ENCODE assay signal across 10 mouse cellular contexts in the genomic region with DNA sequence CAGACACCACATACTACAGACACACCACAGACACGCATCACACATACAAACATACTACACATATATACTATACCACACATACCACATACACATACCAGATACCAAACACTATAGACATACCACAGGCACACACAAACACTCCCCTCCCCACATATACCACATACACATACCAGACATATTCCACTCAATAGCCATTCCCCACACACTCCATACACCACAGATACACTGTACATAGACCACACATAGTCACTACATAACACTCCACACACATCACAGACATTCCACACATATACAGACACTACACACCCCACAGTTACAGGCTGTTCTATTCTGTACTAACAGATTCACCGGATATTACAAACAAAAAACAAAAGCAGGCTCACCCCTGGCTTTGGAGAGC. TPM values are rescaled to one million over a fixed set of nuclear protein-coding genes. Genes with fewer than 3 reads are reported as not detected.
DNase-seq lines count a peak whose midpoint lies in the region; ATAC-seq and TF ChIP-seq lines count a peak whose summit lies in the region.
"Had no signal": no experiment of that assay in that cellular context is flagged by ENCODE, and none has a peak within 500 bp of the region (broad histone marks: within the 10 kb centered on the region; RNA-seq: fewer than 3 reads in every experiment).

No protein-coding gene starts in this region.

- peak overlapping the region; percentile 67 for H3K4me2 ChIP-seq in heart, embryonic 12.5 days
- H3K4me2 ChIP-seq in heart, postnatal 0 days (ENCODE audit: low read depth, low read length): peak overlapping the region; percentile 77
- H3K4me2 ChIP-seq in midbrain, embryonic 12.5 days (replicated peaks): peak overlapping the region; percentile 49

- H3K27me3 ChIP-seq in heart, embryonic 12.5 days (replicated peaks): no peaks in the 10 kb centered on the region
- no peaks in the 10 kb centered on the region for H3K27me3 ChIP-seq in heart, postnatal 0 days (ENCODE audit: control insufficient read depth, insufficient read depth, low read length)
- H3K27me3 ChIP-seq in midbrain, embryonic 12.5 days: no peaks in the 10 kb centered on the region

- no peak for TF ChIP-seq CTCF in brain, embryonic 14.5 days (IDR thresholded peaks at IDR 0.05; ENCODE audit: borderline replicate concordance, extremely low read depth, insufficient read depth, insufficient read length)
- no peak for TF ChIP-seq CTCF in heart, postnatal 0 days (IDR thresholded peaks at IDR 0.05; ENCODE audit: low read depth)

- TF ChIP-seq EP300 in heart, postnatal 0 days (IDR thresholded peaks at IDR 0.05; ENCODE audit: low read depth): no peak

- H3K27ac ChIP-seq in heart, embryonic 12.5 days (ENCODE audit: poor library complexity, severe bottlenecking): peak overlapping the region; percentile 50
- H3K27ac ChIP-seq in heart, postnatal 0 days (ENCODE audit: low read depth): peak overlapping the region; percentile 62
- H3K27ac ChIP-seq in midbrain, embryonic 12.5 days (replicated peaks): no peak overlapping the region

- DNase-seq in heart, adult 8-10 months (ENCODE audit: low spot score): no peak
- peak; percentile 7 for DNase-seq in brain, embryonic 14.5 days (ENCODE audit: low read depth)
- DNase-seq in heart, postnatal 0 days (ENCODE audit: low spot score): no peak
- no peak for DNase-seq in cerebellum, postnatal 36 days
- DNase-seq in gastrocnemius, postnatal 36 days: no peak
- DNase-seq in cerebellum, adult 11 months: no peak
- DNase-seq: kidney, postnatal 4 days had no signal

- no peak for TF ChIP-seq POLR2A in brain, embryonic 14.5 days (IDR thresholded peaks at IDR 0.05; ENCODE audit: borderline replicate concordance, extremely low read depth, insufficient read depth, insufficient read length, poor library complexity, severe bottlenecking)

- WGBS in heart, embryonic 12.5 days: 64% methylated on average over 2 of the region's 2 CpGs
- 31% methylated on average over 2 of the region's 2 CpGs for WGBS in heart, postnatal 0 days
- 81% methylated on average over 2 of the region's 2 CpGs for WGBS in midbrain, embryonic 12.5 days

- intact Hi-C loops in gastrocnemius, postnatal 36 days (cut with DNase I): no loop called here

- H3K4me3 ChIP-seq in heart, embryonic 12.5 days: peak overlapping the region; percentile 53
- H3K4me3 ChIP-seq in heart, postnatal 0 days (ENCODE audit: low read depth, low read length): peak overlapping the region; percentile 93
- peak overlapping the region; percentile 34 for H3K4me3 ChIP-seq in midbrain, embryonic 12.5 days
- H3K4me3 ChIP-seq: megakaryocyte, embryonic 14.5 days had no signal

- H3K9me3 ChIP-seq in heart, embryonic 12.5 days (replicated peaks): no peaks in the 10 kb centered on the region
- no peaks in the 10 kb centered on the region for H3K9me3 ChIP-seq in heart, postnatal 0 days (replicated peaks; ENCODE audit: control insufficient read depth, low read length)
- no peaks in the 10 kb centered on the region for H3K9me3 ChIP-seq in midbrain, embryonic 12.5 days
- H3K9me3 ChIP-seq: megakaryocyte, embryonic 14.5 days had no signal

- H3K36me3 ChIP-seq in heart, embryonic 12.5 days: no peaks in the 10 kb centered on the region
- H3K36me3 ChIP-seq in heart, postnatal 0 days (replicated peaks; ENCODE audit: control insufficient read depth, insufficient read depth, low read length): no peaks in the 10 kb centered on the region
- no peaks in the 10 kb centered on the region for H3K36me3 ChIP-seq in midbrain, embryonic 12.5 days

- peaks cover 33% of the 10 kb centered on the region for H3K4me1 ChIP-seq in heart, embryonic 12.5 days (replicated peaks)
- peaks cover 36% of the 10 kb centered on the region; the same call in 1 of the 2 replicates for H3K4me1 ChIP-seq in heart, postnatal 0 days (ENCODE audit: control insufficient read depth, insufficient read depth)
- H3K4me1 ChIP-seq in midbrain, embryonic 12.5 days: peaks cover 11% of the 10 kb centered on the region

- ATAC-seq in heart, embryonic 12.5 days (ENCODE audit: insufficient number of reproducible peaks, low FRiP score): no peak
- ATAC-seq in heart, postnatal 0 days (ENCODE audit: insufficient read depth, low read depth): no peak
- no peak for ATAC-seq in midbrain, embryonic 12.5 days (ENCODE audit: low FRiP score, low read depth)

- H3K9ac ChIP-seq in heart, embryonic 12.5 days: peak overlapping the region; percentile 73
- peak overlapping the region; percentile 65 for H3K9ac ChIP-seq in heart, postnatal 0 days (replicated peaks; ENCODE audit: low read depth, low read length)
- H3K9ac ChIP-seq in midbrain, embryonic 12.5 days (replicated peaks): peak overlapping the region; percentile 21

RNA-seq across cellular contexts. Expression of gene Sptbn1, which starts 2.3 kb away (rescaled TPM):
- 188 and 194 TPM in 2 replicates for polyA plus RNA-seq in heart, embryonic 12.5 days (2016; fragmentation: Nextera tagmentation; extraction: Ambion mirVana)
- 100 to 1,000 TPM; 542 to 588 (median 572) TPM for total RNA-seq in heart, adult 8-10 months (2022)
- polyA plus RNA-seq in brain, embryonic 14.5 days (2012; rRNA removed): 91.0 and 174 TPM in 2 replicates
- total RNA-seq in heart, postnatal 0 days (2014; rRNA removed; ENCODE audit: low replicate concordance): 262 and 271 TPM in 2 replicates
- 118 and 121 TPM in 2 replicates for polyA plus RNA-seq in heart, postnatal 0 days (2015; fragmentation: Nextera tagmentation; extraction: Ambion mirVana)
- 105 and 108 TPM in 2 replicates for polyA plus RNA-seq in midbrain, embryonic 12.5 days (2016; fragmentation: Nextera tagmentation; extraction: Ambion mirVana)
- total RNA-seq in gastrocnemius, postnatal 36 days (2021): 100 to 1,000 TPM; 104 to 125 TPM

Comparison
In these comparisons a context has a peak if more than half of its experiments do, and no peak if none do; other contexts are left out.
1. H3K4me3 ChIP-seq: peak in every context shown above with its lines; median percentile 93 in heart, postnatal 0 days; 53 in heart, embryonic 12.5 days; 34 in midbrain, embryonic 12.5 days.
2. H3K9ac ChIP-seq: peak in every context shown above with its lines; median percentile 73 in heart, embryonic 12.5 days; 65 in heart, postnatal 0 days; 21 in midbrain, embryonic 12.5 days.